Mouse (Mus musculus): Measurements from ENCODE around the gene Polr2i.

Gene Polr2i

GRCm38 (mm10) chr7:30269641-30270040 is 37.9 kb downstream of the Polr2i start:
- no peak for DNase-seq

DNA sequence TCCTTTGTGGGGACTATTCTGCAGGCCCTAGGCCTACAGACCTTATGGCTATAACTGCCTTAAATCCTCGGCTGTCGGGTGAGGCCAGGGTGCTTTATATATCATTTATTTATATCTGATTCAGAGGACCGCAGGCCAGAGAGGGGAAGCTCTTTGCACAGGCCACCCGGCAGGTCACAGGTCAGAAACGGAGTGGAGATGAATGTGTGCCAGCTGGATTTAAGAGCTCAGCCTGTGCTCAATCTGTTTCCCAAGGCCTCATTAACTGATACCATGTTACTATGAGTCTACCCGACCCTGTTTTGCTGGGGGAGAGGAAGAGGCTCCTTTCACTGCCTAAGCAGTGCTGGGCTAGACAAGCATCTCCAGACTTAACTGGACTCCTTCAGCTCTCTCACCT is 42.6 kb downstream of the Polr2i start:
- no peak for DNase-seq

DNA sequence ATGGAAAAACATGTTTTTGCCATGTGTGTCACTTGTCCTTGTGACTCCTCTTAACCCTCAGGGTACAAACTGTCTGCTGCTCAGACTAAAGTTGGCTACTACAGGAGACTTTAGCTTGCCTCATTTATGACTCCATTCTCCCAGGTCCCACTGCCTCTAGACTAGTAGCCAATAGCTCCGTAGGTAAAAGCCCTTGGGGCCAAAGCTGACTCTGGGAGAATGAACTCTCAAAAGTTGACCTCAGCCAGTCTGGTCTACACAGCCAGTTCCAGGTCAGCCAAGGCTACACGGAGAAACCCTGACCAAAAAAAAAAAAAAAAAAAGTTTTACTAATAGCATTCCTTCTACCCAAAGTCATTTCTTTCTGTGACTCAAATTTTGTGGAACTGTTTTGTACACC is 47.2 kb downstream of the Polr2i start:
- DNase-seq, result no peak

GRCm38 (mm10) chr7:30279536-30279935 is 47.8 kb downstream of the Polr2i start:
- DNase-seq, result peak; percentile 58

DNA sequence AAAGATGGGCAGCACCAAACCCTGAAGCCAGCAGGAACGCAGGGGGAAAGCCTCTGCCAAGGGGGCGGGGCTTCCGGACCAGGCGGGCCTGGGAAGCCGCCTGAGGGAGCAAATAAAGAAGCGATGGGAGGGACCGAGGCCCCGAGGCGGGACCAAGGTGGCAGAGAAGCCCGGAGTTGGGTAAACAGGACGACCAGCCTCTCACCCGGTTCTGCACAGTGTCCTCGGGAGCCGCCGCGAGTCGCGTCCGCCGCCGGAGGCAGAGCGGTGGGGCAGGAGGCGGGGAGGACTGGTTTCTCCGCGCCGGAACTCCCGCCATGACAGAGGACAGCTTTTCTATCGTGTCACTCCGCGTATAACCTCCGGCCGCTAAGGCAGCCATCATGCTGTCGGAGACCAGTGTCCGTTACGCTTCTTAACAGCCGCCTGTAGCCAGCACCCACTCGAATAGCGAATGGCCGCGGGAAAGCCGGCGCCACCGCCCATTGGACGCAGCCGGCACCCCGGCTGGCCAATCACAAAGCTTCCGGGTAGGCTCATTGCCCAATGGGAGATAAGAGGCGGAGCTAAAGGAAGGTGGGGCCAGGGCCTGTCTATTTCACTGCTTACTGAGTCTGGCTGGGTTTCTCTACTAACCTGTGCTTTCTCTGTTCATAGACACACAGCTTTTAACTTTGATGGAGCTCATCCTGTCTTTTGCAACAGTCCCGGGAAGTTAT is 48.4 kb downstream of the Polr2i start, which contains the start of the genes Thap8 and Wdr62:
Gene Thap8, plus strand, starts transcription at position 144 of the 719 bp plus-strand sequence.
Gene Wdr62, minus strand, starts transcription at position 469 of the 719 bp plus-strand sequence.
- DNase-seq, result peak; percentile 95

DNA sequence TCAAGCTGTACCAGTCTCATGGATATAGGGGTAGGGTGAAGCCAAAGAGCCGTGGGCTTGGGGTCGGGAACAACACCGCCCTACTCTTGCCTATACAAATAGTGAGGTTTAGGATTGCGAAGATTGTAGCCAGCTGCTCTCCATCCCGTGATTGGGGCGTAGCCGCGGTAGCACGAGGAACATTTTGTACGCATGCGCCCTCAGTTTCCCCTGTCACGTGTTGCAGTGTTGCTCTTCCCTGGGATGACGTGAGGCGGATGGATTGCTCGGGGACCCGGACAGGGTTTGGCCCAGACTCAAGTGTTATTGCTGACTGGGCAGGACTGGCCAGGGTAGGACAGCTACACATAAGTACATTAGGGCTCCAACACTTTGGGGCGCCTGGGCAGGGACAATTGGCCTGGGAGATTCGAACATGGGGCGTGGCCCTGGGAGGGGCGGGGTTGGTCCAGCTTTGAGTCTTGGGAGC is 49.0 kb downstream of the Polr2i start:
- peak; percentile 80 for DNase-seq

DNA sequence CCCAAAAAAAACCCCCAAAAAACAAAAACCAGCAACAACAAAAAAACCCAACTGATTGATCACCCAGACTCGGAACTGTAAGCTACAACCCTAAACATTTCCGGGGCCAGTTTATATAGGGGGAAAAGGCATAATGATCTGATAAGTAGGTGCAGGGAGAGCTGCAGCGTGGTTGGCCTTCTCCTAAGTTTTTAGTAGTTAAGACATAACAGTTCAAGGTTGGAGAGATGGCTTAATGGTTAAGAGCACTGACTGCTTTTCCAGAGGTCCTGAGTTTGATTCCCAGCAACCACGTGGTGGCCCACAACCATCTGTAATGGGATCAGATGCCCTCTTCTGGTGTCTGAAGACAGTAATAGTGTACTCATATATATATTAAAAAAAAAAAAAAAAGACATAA is 49.8 kb downstream of the Polr2i start:
- DNase-seq, result no peak

DNA sequence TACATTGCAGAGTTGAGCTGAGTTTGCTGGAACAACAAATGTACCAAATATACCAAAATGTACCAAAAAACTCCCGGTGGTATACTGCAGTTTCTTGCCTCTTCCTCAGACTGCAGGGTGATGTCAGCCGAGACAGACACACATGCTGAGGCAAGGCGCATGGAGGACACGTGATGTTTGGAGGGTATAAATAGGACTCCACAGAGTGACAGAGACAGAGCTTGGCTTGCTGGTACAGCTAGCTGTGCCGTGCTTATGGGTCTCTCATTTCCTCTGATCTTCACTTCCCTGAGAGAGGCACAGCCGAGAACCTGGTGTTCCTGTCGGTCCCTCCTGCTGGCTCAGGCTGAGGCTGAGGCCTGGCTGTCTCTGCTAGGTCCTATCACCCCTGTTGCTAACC is 51.0 kb downstream of the Polr2i start:
- no peak for DNase-seq
